Mouse (Mus musculus) T-helper 1 cell (primary cell): Measurements from ENCODE around the gene Guk1.

Source experiments
- in situ Hi-C: fragments of 300-600 bp; cut with MboI, MseI; formaldehyde crosslinking; loops from one replicate; pipeline ENCODE4 v1.15.1; 2025; ENCODE audit warnings: high pct_unique_total_duplicates

Gene Guk1

GRCm38 (mm10) chr11:59211561-59211960 is 19.5 kb upstream of the Guk1 start:
- in situ Hi-C loops, result loop anchor here (10.0 kb wide), 1 partner anchor 1247 kb away; no protein-coding TSS in a partner anchor

DNA sequence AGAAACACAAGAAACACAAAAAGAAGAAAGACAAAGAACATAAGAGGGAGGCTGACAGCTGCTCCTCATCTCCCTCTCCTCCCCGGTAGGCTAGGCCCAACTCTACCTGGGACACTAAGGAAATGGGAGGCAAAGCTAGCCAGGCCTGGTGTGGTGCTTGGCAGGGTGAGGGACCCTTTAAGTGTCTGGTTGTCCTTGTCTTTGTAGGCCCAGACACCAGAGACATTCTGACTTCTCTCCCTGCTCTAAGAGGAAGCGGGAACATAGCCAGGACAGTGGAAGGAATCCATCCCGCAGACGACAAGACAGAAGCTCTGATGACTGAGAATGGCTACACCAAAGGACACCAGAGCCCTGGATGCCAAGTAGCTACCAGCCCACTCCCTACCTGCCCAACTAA is 18.0 kb upstream of the Guk1 start:
- in situ Hi-C loops, result loop anchor here (10.0 kb wide), 1 partner anchor 1245 kb away; no protein-coding TSS in a partner anchor

GRCm38 (mm10) chr11:59209580-59209979 is 17.6 kb upstream of the Guk1 start:
- in situ Hi-C loops, result no loop called here

DNA sequence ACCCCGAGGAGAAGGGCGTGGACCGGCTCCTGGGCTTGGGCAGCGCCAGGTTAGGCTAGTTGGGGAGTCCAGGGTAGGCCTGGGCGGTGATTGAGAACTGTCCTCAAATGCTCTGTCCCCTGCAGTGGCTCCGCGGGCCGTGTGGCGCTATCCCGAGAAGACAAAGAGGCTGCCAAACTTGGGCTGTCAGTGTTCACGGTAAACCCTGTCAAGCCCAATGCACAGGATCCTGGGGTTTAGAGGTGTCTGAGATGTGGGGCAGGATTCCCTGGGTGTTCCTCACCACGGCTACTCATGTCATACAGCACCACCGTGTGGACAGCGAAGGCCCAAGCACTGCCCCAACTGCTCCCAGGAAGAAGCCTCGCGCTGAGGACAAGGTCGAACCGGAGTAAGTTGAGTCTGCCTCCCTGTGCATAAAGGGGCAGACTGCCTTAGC is 17.0 kb upstream of the Guk1 start:
- in situ Hi-C loops, result no loop called here

GRCm38 (mm10) chr11:59208153-59208831 is 16.3 kb upstream of the Guk1 start, which contains the start of gene 2310033P09Rik:
Gene 2310033P09Rik (plus strand): TSS chr11:59208321.
- in situ Hi-C loops, result no loop called here

DNA sequence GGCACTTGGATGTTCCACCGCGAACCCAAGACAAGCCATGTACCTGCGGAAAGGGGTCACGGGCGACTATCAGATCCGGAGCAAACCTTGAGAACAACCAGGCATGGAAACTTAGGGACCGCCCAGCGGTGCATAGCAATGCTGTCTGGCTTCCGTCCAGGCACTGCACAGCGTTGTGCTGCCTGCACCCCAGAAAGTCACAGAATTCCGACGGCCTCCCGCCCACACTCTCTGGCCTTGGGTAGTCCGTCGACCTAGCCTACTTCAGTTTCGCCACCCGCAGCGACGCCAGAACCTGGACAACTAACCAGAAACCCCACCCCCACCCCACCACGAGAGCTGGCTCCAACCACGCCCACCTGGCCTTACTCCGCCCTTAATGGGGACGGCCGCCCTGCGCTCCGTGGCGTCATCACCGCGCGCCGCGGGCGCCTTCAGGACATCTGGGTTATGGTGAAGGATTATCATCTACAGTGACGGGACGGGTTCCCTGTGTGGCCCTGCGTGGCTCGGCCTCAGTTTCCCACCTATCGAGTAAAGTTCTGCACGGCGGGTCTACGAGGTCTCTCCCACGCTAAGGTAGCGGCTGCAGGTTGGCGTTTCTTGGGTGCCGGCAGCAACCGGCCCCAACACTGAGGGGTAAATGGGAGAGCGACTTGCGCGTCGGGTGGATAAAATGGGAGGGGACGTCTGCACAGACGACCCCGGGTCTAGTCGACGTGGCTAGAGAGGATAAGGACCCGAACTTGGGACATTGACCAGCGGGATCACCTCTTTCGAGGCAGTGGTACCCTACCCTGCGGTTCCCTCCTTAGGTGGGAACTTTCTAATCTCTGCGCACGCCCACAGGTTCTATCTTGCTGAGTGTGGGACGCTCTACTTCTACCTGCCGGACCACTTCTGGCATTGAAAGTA is 10.3 kb upstream of the Guk1 start, which contains the start of gene Mrpl55:
TSS of gene Mrpl55 (plus strand) at position 406 of the 915 bp plus-strand sequence.
- in situ Hi-C loops, result no loop called here

- in situ Hi-C loops, result no loop called here
Observed at GRCm38 (mm10) chr11:59201216-59202002, 9.4 kb upstream of the Guk1 start.

DNA sequence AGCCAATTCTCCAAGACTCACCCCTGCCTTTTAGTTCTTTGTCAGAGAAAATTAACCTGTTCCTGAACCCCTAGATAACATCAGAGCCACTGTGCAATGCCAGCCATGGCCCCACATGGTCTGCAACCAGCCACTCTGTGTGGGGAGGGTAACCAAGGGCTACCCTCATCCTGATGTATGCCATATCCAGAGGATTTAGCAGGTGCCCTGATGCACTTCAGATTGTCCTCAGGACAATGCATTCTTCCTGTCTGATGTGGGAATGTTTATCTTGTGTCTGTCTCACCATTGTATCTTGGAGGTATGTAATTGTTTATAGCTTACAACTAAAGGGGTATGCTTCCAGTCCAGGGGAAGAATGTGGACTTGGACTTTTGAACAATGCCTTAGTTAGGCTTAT is 4.2 kb upstream of the Guk1 start:
- in situ Hi-C loops, result no loop called here

- in situ Hi-C loops, result no loop called here
Observed at GRCm38 (mm10) chr11:59191231-59192058, 567 bp downstream of the Guk1 start.

DNA sequence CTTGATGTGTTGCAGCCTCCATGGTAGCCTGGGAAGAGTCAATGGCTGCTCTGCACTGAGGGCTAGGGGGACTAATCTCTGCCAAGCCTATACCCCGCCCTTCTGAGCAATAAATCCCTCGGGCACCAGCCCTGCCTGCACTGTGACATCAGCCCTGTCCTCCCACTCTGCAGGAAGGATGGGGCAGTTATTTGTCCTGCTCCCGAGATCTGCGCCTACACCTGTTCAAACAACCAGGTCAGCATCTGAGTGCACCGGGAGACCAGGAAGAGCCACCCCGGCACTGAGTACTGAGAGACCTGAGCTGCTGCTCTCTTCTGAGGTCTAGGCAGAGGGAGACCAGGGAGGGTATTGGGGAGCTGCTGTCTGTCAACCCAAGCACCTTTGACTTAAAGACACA is 4.3 kb downstream of the Guk1 start:
- in situ Hi-C loops, result no loop called here

GRCm38 (mm10) chr11:59185490-59185889 is 6.5 kb downstream of the Guk1 start:
- in situ Hi-C loops, result no loop called here

DNA sequence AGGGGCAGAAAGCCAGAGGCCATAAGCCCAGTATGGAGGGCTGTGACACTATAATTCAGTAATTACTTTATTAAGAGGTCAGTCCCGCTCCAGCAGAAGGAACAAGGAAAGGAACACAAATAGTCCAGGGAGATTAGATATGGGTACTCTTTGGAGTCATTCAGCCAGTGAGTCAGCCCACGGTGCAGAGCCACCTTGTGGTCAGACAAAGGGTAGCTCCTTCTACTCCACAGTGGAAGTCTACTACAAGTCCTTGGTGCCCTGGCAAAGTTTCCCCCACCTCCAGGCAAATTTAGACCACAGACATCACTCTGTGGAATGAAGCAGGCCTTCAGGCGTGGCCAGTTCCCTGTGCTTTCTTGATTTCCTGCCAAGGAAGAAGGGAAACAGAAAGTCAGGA is 8.2 kb downstream of the Guk1 start:
- in situ Hi-C loops, result loop anchor here (5.0 kb wide), 1 partner anchor 92 kb away; no protein-coding TSS in a partner anchor

- in situ Hi-C loops, result loop anchor here (5.0 kb wide), 1 partner anchor 91 kb away; no protein-coding TSS in a partner anchor
Observed at GRCm38 (mm10) chr11:59182864-59183331, 9.1 kb downstream of the Guk1 start, which contains the start of gene Gjc2. Gene Gjc2 (minus strand): TSS chr11:59183213.

- in situ Hi-C loops, result no loop called here
Observed at GRCm38 (mm10) chr11:59176921-59177320, 15.1 kb downstream of the Guk1 start.

DNA sequence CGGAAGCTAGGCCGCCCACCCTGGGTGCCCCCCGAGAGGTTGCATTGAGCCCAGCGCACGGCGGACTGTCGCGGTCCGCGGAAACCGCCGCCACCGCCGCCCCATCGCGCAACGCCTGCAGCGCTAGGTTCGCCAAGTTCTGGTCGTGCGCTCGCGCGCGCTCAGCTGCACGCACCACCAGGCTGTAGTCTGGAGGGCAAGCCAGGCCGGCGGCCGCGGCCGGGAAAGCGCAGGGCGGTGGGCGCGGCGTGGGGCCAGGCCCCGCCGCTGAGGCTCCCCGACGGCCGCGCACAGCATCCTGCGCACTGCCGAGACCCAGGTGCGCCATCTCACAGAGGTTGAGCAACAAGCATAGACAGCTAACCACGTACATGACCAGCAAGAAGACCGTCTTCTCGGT is 15.5 kb downstream of the Guk1 start:
- in situ Hi-C loops, result no loop called here

DNA sequence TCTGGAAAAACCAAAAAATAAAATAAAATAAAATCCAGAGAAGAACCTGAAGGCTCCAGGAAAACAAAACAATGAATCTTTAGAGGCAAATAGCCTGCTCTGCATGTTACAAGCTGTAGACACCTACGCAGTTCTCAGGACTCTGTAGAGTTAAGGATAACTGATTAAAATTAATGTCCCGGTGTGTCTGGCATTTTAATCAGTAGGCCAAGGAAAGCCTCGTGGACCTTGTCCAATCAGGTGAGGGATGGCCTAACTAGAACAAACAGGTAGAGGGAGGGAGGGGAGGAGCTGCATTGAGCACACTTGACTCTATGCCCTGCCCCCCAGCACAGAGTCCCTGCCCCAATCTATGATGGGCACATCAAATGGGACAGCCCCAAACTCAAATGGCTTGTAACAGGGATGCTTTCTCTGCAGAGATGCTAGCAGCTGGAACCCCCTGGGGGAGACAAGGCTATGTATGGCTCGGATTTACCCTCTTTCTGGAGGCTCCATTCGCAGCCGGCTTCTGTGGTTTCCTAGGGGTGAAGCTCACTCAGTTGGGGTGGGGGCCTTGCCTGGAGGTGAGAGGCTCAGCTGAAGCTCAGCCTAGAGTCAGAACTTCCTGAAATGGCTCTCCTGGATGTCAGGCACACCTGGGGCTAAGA is 17.7 kb downstream of the Guk1 start:
- in situ Hi-C loops, result loop anchor here (5.0 kb wide), 1 partner anchor 1048 kb away; the partner anchor contains the start of gene Srebf1

DNA sequence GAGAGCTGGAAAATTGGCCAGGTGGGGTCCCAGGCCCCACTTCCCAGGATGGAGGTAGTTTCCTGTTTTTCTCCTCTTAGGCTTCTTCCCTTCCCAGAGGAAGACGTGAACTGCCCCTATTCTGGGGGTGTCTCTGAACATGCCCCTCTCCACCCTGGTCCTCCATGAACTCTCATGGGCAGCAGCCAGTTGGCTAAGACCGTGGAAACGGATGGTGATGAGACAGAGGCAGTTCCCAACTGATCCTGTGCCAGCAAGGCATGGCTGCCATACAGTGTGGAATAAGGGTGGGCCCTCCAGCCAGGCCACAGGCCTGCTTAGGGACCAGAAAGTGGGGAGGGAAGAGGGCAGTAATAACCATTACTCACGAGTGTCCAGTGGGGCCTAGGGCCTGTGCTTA is 21.5 kb downstream of the Guk1 start:
- in situ Hi-C loops, result loop anchor here (5.0 kb wide), 1 partner anchor 1052 kb away; the partner anchor contains the start of gene Srebf1

GRCm38 (mm10) chr11:59169807-59170206 is 22.2 kb downstream of the Guk1 start:
- in situ Hi-C loops, result loop anchor here (5.0 kb wide), 1 partner anchor 1052 kb away; the partner anchor contains the start of gene Srebf1

GRCm38 (mm10) chr11:59165616-59166241 is 26.3 kb downstream of the Guk1 start:
- in situ Hi-C loops, result no loop called here
